Comparison of ENCODE assay signal across 13 mouse cellular contexts in the genomic region with DNA sequence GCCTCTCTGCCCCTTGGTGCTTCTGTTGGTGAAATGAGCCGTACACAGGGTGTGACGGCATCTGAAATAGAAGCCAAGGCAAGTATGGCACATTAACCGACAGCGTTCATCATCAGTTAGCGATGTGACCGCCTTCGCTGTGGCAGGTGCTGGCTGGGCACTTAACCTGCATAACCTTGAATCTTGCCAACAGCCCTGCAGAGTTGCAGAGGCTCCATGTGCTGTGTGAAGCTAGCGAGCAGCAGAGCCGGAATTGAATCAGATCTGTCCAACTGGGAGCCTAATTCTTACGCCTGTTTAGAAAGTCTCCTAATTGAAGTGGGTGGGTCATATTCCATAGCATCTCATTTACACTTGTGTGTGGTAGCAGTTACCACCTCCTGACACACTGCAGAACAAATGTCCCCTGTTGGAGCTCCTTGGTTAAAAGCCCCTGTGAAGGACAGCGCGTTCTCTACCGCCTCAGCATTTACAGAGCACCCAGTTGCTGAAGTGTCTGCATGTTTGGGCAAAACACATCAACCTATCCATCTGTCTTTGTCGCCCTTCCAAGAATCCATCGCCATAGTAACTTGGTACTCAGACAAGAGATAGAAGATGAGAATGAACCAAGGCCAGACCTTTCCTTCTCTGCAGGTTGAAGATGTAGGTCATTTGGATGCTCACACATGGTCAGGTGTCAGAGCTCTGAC. TPM values are rescaled to one million over a fixed set of nuclear protein-coding genes. Genes with fewer than 3 reads are reported as not detected.
DNase-seq lines count a peak whose midpoint lies in the region; ATAC-seq and TF ChIP-seq lines count a peak whose summit lies in the region.
"Had no signal": no experiment of that assay in that cellular context is flagged by ENCODE, and none has a peak within 500 bp of the region (broad histone marks: within the 10 kb centered on the region; RNA-seq: fewer than 3 reads in every experiment).

No protein-coding gene starts in this region.

- ATAC-seq in heart, embryonic 16.5 days (replicated peaks; ENCODE audit: extremely low read depth, insufficient read depth, low FRiP score) = no peak
- no peak for ATAC-seq in hindbrain, embryonic 14.5 days (ENCODE audit: low FRiP score)
- ATAC-seq: intestine, postnatal 0 days had no signal

- no peak overlapping the region for H3K4me3 ChIP-seq in heart, embryonic 16.5 days (ENCODE audit: low read length)
- no peak overlapping the region for H3K4me3 ChIP-seq in hindbrain, embryonic 14.5 days (replicated peaks; ENCODE audit: low read length)
- H3K4me3 ChIP-seq in lung, adult 2 months (replicated peaks; ENCODE audit: extremely low read depth, low read depth, low read length) = no peak overlapping the region
- H3K4me3 ChIP-seq: megakaryocyte, embryonic 14.5 days had no signal

- DNase-seq in heart, postnatal 25 days (ENCODE audit: low spot score) = no peak
- peak; percentile 60 to 66 for DNase-seq in cerebellum, adult 18-20 months
- no peak for DNase-seq in hindbrain, embryonic 14.5 days (ENCODE audit: low spot score)
- peak; percentile 69 for DNase-seq in left cerebral cortex, postnatal 4 days
- no peak for DNase-seq in urinary bladder, postnatal 25 days (ENCODE audit: low spot score)
- DNase-seq in lung, adult 2 months = no peak
- DNase-seq in urinary bladder, postnatal 14 days (ENCODE audit: low spot score) = no peak

- TF ChIP-seq CTCF in lung, adult 2 months (IDR thresholded peaks at IDR 0.05; ENCODE audit: insufficient read depth, low read length) = no peak

- H3K27ac ChIP-seq in heart, embryonic 16.5 days (ENCODE audit: low read length) = peak overlapping the region; percentile 87
- peak overlapping the region; percentile 53; the same call in 1 of the 2 replicates for H3K27ac ChIP-seq in hindbrain, embryonic 14.5 days

- WGBS in heart, embryonic 16.5 days = 75% methylated on average over 15 of the region's 15 CpGs
- WGBS in hindbrain, embryonic 14.5 days = 64% methylated on average over 15 of the region's 15 CpGs
- 92% methylated on average over 15 of the region's 15 CpGs for WGBS in lung, adult 2 months

- no peak for TF ChIP-seq POLR2A in lung, adult 2 months (IDR thresholded peaks at IDR 0.05; ENCODE audit: borderline replicate concordance, extremely low read depth, low read depth, low read length)

- H3K9me3 ChIP-seq in heart, embryonic 16.5 days (replicated peaks; ENCODE audit: control insufficient read depth, low read length) = no peaks in the 10 kb centered on the region
- no peaks in the 10 kb centered on the region for H3K9me3 ChIP-seq in hindbrain, embryonic 14.5 days (ENCODE audit: control insufficient read depth, low read length)
- H3K9me3 ChIP-seq: megakaryocyte, embryonic 14.5 days had no signal

- no peaks in the 10 kb centered on the region for H3K27me3 ChIP-seq in heart, embryonic 16.5 days (ENCODE audit: control insufficient read depth, insufficient read depth, low read length)
- no peaks in the 10 kb centered on the region for H3K27me3 ChIP-seq in hindbrain, embryonic 14.5 days (ENCODE audit: control insufficient read depth, insufficient read depth, low read length)

- H3K4me2 ChIP-seq in heart, embryonic 16.5 days (ENCODE audit: low read depth, low read length) = no peak overlapping the region
- no peak overlapping the region for H3K4me2 ChIP-seq in hindbrain, embryonic 14.5 days (replicated peaks)

- no peak overlapping the region for H3K9ac ChIP-seq in heart, embryonic 16.5 days (ENCODE audit: low read length)
- no peak overlapping the region for H3K9ac ChIP-seq in hindbrain, embryonic 14.5 days

- no peaks in the 10 kb centered on the region for H3K36me3 ChIP-seq in heart, embryonic 16.5 days (ENCODE audit: control insufficient read depth, insufficient read depth)
- peaks cover 7% of the 10 kb centered on the region; the same call in 1 of the 2 replicates for H3K36me3 ChIP-seq in hindbrain, embryonic 14.5 days (replicated peaks; ENCODE audit: control insufficient read depth, insufficient read depth)

- H3K4me1 ChIP-seq in heart, embryonic 16.5 days (ENCODE audit: control insufficient read depth, insufficient read depth, low read length) = peaks cover 53% of the 10 kb centered on the region
- H3K4me1 ChIP-seq in hindbrain, embryonic 14.5 days (replicated peaks; ENCODE audit: control insufficient read depth, insufficient read depth, low read length) = 0 out of 2 replicates have a peak, but pooled peaks cover 6% of the 10 kb centered on the region
- H3K4me1 ChIP-seq in lung, adult 2 months (ENCODE audit: control insufficient read depth, insufficient read depth, low read length) = peaks cover 23% of the 10 kb centered on the region

- intact Hi-C loops in heart, postnatal 25 days (cut with DNase I) = no loop called here
- intact Hi-C loops in left cerebral cortex, postnatal 4 days (cut with DNase I) = no loop called here

RNA-seq across cellular contexts. Expression of gene Rho, which starts 16.9 kb away (rescaled TPM):
- 0.16 TPM in 1 of 2 replicates, not detected in the other for polyA plus RNA-seq in heart, embryonic 16.5 days (2015; fragmentation: Nextera tagmentation; extraction: Ambion mirVana)
- under 1 TPM; 0.18 to 0.34 TPM for total RNA-seq in heart, postnatal 25 days (2021)
- 0.08 and 0.53 TPM in 2 replicates for polyA plus RNA-seq in hindbrain, embryonic 14.5 days (2014; fragmentation: Nextera tagmentation; extraction: Ambion mirVana)
- under 1 TPM; 0.28 to 0.56 TPM for total RNA-seq in left cerebral cortex, postnatal 4 days (2021)
- polyA plus RNA-seq in lung, adult 2 months (2012; rRNA removed) = 1.0 and 1.3 TPM in 2 replicates
- total RNA-seq: liver, adult 2 months; MEL had no signal

RNA-seq across cellular contexts. Expression of gene H1foo, which starts 30.1 kb away (rescaled TPM):
- polyA plus RNA-seq in heart, embryonic 16.5 days (2015; fragmentation: Nextera tagmentation; extraction: Ambion mirVana) = not detected in 2 replicates
- not detected for total RNA-seq in heart, postnatal 25 days (2021)
- not detected in 2 replicates for polyA plus RNA-seq in hindbrain, embryonic 14.5 days (2014; fragmentation: Nextera tagmentation; extraction: Ambion mirVana)
- total RNA-seq in left cerebral cortex, postnatal 4 days (2021) = not detected
- not detected in 2 replicates for polyA plus RNA-seq in lung, adult 2 months (2012; rRNA removed)
- total RNA-seq: liver, adult 2 months; MEL had no signal
- polyA plus RNA-seq: intestine, postnatal 0 days; liver, adult 2 months; urinary bladder, adult 2 months had no signal

Comparison
In these comparisons a context has a peak if more than half of its experiments do, and no peak if none do; other contexts are left out.
1. DNase-seq: peak in cerebellum, adult 18-20 months (2 of 2) and left cerebral cortex, postnatal 4 days (single experiment); none in heart, postnatal 25 days (single experiment), hindbrain, embryonic 14.5 days (single experiment), urinary bladder, postnatal 25 days (single experiment), lung, adult 2 months (single experiment) and urinary bladder, postnatal 14 days (single experiment).